Mouse (Mus musculus): Measurements from ENCODE around the gene Cab39. TPM values are rescaled to one million over a fixed set of nuclear protein-coding genes. Genes with fewer than 3 reads are reported as not detected.

The Cab39 gene
- total RNA-seq (2023): 10 to 100 TPM; 86.5 to 99.1 TPM

GRCm38 (mm10) chr1:85793208-85794105 lies at the start of gene Cab39:
TSS of gene Cab39 (plus strand) at chr1:85793441.

DNA sequence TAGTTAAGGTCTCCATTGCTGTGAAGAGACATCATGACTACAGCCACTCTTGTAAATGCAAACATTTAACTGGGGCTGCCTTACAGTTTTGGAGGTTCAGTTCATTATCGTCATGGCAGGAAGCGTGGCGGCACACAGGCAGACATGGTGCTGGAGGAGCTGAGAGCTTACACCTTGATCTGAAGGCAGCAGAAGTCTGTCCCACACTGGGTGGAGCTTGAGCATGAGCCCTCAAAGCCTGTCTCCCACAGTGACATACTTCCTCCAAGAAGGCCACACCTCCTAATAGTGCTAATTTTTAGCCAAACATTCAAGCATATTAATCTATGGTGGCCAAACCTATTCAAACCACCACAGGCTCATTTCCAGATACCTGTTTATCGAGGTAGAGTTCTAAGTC lies 14.8 kb upstream of the Cab39 start, which contains the start of gene A630001G21Rik:
A630001G21Rik (minus strand) TSS at position 208 of the 400 bp plus-strand sequence.

DNA sequence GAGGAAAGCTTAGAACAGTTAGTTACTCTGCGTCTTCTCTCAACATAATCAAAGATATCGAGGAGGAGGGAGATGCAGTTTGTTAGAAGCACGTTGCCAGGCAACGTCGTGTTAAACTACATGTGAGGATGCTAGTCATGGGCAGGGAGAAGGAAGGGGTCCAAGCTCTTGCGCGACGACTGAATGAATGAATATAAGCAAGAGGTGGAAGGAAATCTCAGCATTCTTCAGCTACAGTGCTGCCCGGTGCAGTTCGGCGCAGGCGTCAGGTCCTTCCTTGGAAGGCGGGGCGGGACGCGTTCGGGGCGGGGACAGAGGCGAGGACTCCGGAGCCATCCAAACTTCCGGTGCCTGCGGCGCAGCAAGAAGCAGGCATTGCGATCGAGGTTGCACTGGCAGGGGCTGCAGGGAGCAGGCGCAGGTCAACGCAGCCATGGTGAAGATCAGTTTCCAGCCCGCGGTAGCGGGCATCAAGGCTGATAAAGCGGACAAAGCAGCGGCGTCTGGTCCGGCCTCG lies 101.0 kb downstream of the Cab39 start, which contains the start of gene Itm2c:
Itm2c (plus strand) TSS at position 51 of the 517 bp plus-strand sequence.

Other genes with a start within 250 kb of the Cab39 start
- gene G530012D18Rik, start 217.8 kb upstream of the Cab39 start, total RNA-seq (2023): not detected
- 10 to 100 TPM; 84.9 to 91.2 TPM for gene Sp110, start 194.6 kb upstream of the Cab39 start, total RNA-seq (2023)
- gene Sp140, start 193.1 kb upstream of the Cab39 start, total RNA-seq (2023): 100 to 1,000 TPM; 174 to 177 TPM
- gene Sp100, start 143.5 kb upstream of the Cab39 start, total RNA-seq (2023): 100 to 1,000 TPM; 245 to 257 TPM
- gene A630001G21Rik, start 14.8 kb upstream of the Cab39 start, total RNA-seq (2023): 10 to 100 TPM; 29.2 to 32.9 TPM
- gene Itm2c, start 100.8 kb downstream of the Cab39 start, total RNA-seq (2023): 10 to 100 TPM; 38.4 to 48.0 TPM
- gene 4933407L21Rik, start 135.0 kb downstream of the Cab39 start, total RNA-seq (2023): not detected
- gene Gpr55, start 167.6 kb downstream of the Cab39 start, total RNA-seq (2023): under 1 TPM; 0.20 to 0.40 TPM
- not detected for gene Spata3, start 223.4 kb downstream of the Cab39 start, total RNA-seq (2023)